Mouse (Mus musculus) cerebellum, adult 9-10 months (tissue): ENCODE measurements around the gene Usp35.

ENCODE experiments used
- DNase-seq: peaks from one replicate; pipeline ENCODE4 v3.0.0; 2022

Usp35 gene

GRCm38 (mm10) chr7:97313364-97313995, 18.3 kb downstream of the Usp35 start:
- DNase-seq: no peak

GRCm38 (mm10) chr7:97312856-97313255, 19.0 kb downstream of the Usp35 start:
- no peak for DNase-seq

- DNase-seq: no peak
Observed at GRCm38 (mm10) chr7:97312196-97312595, 19.6 kb downstream of the Usp35 start.

GRCm38 (mm10) chr7:97311620-97312019, 20.2 kb downstream of the Usp35 start:
- no peak for DNase-seq

GRCm38 (mm10) chr7:97310341-97310635, 21.5 kb downstream of the Usp35 start:
- DNase-seq: no peak

GRCm38 (mm10) chr7:97309461-97310340, 22.1 kb downstream of the Usp35 start:
- no peak for DNase-seq

GRCm38 (mm10) chr7:97307546-97307945, 24.3 kb downstream of the Usp35 start:
- DNase-seq: no peak

- DNase-seq: no peak
Observed at GRCm38 (mm10) chr7:97306813-97307212, 25.0 kb downstream of the Usp35 start.

GRCm38 (mm10) chr7:97305206-97305605, 26.6 kb downstream of the Usp35 start:
- DNase-seq: no peak

GRCm38 (mm10) chr7:97304471-97304870, 27.3 kb downstream of the Usp35 start:
- DNase-seq: no peak

GRCm38 (mm10) chr7:97303614-97304013, 28.2 kb downstream of the Usp35 start:
- no peak for DNase-seq

- DNase-seq: no peak
Observed at GRCm38 (mm10) chr7:97302876-97303275, 28.9 kb downstream of the Usp35 start.

GRCm38 (mm10) chr7:97302261-97302660, 29.6 kb downstream of the Usp35 start:
- DNase-seq: no peak

- DNase-seq: no peak
Observed at GRCm38 (mm10) chr7:97301321-97301720, 30.5 kb downstream of the Usp35 start.

- DNase-seq: no peak
Observed at GRCm38 (mm10) chr7:97300914-97301313, 30.9 kb downstream of the Usp35 start.

GRCm38 (mm10) chr7:97298943-97299342, 32.9 kb downstream of the Usp35 start:
- DNase-seq: no peak

GRCm38 (mm10) chr7:97298279-97298678, 33.5 kb downstream of the Usp35 start:
- DNase-seq: no peak

GRCm38 (mm10) chr7:97297466-97297865, 34.4 kb downstream of the Usp35 start:
- DNase-seq: peak; percentile 68

- no peak for DNase-seq
Observed at GRCm38 (mm10) chr7:97296986-97297385, 34.8 kb downstream of the Usp35 start.

GRCm38 (mm10) chr7:97271068-97271467, 60.8 kb downstream of the Usp35 start:
- DNase-seq: no peak

- DNase-seq: no peak
Observed at GRCm38 (mm10) chr7:97270367-97270766, 61.5 kb downstream of the Usp35 start.

GRCm38 (mm10) chr7:97262541-97262940, 69.3 kb downstream of the Usp35 start:
- DNase-seq: no peak
